Mouse (Mus musculus) kidney, adult 11 months (tissue): ENCODE results near the gene Macrod1.

ENCODE experiments used
- DNase-seq: peaks from one replicate; pipeline ENCODE4 v3.0.0; 2022

Gene Macrod1

GRCm38 (mm10) chr19:7142207-7142915 lies 85.8 kb downstream of the Macrod1 start:
- no peak for DNase-seq

- peak; percentile 83 for DNase-seq
Observed at GRCm38 (mm10) chr19:7143854-7144253, 87.2 kb downstream of the Macrod1 start.

GRCm38 (mm10) chr19:7144458-7144857 lies 87.8 kb downstream of the Macrod1 start:
- no peak for DNase-seq

- DNase-seq: no peak
Observed at GRCm38 (mm10) chr19:7146376-7146775, 89.8 kb downstream of the Macrod1 start.

- DNase-seq: no peak
Observed at GRCm38 (mm10) chr19:7148096-7148495, 91.5 kb downstream of the Macrod1 start.

DNA sequence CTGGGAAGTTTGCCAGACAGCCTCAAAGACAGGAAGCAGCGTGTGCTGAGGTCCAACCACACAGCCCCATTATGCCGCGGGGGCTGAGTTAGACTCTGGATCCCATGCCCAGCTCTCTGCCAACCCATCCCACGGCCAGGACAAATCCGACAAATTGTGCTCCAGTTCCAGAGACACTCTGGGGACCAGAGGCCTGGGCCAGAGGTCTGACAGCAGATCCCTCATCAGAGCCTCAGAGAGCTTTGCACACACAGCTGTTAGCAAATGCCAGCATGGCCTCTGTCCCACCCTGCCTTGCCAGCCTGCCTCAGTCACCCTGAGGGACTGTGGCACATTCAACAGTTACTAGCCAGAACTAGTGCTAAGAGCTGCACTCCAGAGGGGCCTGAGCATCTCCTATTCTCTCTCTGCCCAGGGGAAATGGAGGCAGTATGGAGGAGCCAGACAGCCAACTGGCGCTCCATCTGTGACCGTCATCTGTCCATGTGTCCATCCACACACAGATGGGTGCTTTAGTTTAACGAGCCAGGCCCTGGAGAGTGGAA lies 92.0 kb downstream of the Macrod1 start:
- DNase-seq: no peak

GRCm38 (mm10) chr19:7149158-7149685 lies 92.6 kb downstream of the Macrod1 start:
- DNase-seq: no peak

DNA sequence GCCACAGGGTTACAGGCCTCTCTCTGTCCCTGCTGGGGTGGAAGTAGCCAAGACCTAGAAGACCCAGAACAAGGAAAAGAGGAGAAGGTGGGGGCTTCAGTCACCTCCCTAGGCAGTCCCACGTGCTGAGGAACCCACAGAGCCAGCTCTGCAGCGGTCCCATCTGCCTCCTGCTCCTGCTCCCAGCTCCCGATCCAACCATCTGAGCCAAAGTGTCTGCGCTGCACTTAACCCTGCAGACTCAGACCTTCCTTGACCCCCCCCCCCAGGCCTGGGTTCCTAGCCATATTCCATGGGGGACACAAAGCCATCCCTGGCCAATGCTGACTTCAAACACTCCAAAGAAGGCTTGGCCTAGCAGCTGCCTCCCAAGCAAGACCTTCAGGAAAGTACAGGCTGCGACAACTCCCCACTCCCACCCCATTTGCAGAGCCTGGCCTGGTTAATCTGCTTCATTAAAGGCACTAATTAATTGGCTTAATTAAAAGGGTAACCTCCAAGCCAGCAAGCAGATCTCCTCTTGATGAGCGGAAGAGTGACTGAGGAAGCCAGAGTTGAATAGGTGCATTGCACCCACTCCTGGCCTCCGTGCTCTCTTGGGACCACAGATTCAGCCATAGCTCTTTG lies 94.8 kb downstream of the Macrod1 start:
- no peak for DNase-seq

DNA sequence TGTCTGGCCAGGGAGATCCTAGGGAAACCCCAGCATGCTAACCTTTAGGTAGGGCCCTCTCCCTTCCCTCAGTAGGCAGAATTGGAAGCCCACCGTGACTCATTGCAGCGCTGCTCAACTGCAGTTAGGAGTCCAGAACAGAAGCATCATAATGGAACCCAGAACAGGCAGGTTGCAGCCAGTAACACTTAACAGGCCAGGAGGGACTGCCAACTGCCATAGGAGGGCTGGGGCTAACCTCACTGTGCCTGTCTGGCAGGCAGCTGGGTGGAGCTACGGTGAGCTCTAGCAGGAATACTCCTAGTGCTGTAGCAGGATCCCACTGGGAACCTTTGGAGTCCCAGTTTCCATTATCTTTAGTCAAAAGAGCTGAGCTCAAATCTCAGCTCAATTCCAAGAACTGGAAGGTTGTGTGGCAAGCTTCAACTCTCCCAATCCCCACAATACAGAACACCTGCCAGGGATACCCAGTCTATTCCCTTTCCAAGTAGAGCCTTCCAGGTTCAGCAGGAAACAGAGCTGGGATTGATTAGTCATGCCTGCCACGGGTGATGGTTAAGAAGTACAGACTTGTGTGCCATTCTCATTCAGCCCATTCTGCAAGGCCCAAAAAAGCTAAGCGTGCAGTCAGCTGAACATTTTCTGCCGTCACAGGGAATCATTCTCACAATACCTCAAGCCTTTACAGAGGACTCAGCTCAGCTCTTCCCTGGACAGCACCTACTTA lies 95.5 kb downstream of the Macrod1 start:
- no peak for DNase-seq

DNA sequence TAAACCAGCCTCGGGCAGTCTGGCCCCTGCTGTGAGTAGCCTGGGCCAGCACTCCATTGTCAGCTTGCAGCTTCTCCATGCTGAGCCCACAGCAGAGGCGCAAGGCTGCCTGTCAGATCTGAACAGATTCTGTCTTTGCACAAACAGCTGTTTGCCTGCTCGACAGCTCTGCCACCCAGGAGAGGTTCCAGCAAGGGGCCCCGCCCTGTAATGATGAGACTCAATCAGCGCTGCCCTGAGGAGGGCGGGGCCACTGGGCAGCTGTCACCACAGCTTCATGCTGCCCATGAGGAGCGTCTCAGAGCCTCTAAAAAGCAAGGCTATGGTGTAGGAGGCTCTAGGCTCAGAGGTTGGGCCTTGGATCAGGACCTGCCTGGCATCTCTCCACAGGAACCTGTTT lies 96.6 kb downstream of the Macrod1 start:
- DNase-seq: no peak

- no peak for DNase-seq
Observed at GRCm38 (mm10) chr19:7155196-7155595, 98.6 kb downstream of the Macrod1 start.

DNA sequence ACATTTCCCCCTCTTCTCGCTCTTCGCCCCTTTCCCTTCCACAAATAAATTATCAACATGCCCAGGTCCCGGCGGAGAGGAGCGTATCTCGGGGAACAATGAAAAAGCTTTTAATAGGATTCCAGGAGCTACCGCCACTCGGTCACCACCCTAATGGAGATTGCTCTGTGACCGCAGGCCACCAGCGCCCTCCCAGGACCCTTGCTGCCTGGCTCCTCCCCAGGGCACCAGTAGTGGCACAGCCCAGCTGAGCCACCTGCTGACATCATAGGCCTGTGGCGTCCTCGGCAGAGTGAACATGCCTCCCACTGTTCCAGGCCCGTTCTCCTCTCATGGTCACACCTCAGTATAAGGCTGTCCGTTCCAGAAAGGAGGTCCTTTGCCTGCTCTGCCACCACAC lies 101.1 kb downstream of the Macrod1 start:
- DNase-seq: no peak

- DNase-seq: peak; percentile 82
Observed at GRCm38 (mm10) chr19:7160151-7160906, 103.7 kb downstream of the Macrod1 start.

DNA sequence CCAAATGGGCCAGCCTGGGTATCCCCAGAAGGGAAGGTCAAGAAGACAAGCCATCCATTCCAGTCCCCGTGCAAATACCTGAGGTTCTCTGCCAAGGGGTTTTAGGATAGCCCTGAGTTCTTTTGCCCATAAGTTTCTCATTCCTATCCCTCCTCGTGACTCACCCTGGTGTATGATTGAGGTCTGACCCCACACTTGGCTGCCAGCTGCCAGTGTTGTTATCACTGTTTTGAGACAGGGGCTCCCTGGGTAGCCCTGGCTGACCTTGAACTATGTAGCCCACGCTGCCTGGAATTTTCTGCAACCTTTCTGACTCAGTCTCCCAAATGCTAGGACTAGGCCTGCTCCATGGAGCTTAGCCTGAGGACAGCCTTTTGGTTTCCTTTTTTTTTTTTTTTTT lies 104.5 kb downstream of the Macrod1 start:
- no peak for DNase-seq

DNA sequence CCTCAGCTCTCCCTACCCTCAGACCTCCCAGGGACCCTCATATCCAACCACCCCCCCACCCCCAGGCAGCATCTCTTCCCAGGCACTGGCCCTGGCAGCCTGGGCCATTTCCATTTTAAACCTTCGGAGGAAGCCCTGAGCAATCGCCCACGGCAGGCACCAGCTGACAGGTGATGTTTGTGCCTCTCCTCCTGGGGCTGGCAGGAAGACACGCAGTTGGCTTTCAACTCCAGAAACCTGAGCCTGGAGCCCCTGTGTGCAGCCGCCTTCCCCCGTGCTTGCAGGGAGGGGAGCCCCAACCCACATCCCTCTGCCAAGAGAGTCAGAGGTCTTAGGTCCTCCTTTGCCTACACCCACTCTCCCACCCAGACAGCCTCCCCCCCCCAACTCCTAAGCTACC lies 107.6 kb downstream of the Macrod1 start:
- no peak for DNase-seq

GRCm38 (mm10) chr19:7164820-7165323 lies 108.3 kb downstream of the Macrod1 start:
- DNase-seq: no peak

GRCm38 (mm10) chr19:7165509-7166199 lies 109.0 kb downstream of the Macrod1 start:
- DNase-seq: no peak

DNA sequence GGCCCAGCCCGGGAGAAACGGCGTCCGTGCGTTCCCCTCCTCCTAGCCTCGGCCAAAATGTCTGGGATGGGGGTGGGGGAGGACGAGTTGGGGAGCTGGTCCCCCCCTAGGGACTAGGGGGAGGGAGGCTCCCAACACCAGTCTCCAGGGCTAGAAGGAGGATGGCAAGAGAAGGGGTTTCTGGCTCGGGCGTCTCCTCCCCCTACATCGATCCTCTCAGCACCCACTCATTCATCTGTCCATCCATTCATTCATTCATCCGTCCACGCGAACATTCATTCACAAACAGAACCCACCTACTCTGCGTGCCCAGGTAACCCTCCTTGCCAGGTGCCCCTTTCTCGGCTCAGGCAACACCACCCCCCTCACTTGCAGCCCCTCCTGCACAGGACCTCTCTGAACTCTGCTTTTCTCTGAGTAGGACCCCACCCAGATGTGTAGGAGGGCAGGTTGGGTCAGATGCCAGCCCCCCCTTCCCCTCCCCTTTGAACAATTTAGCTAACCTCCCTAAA lies 109.6 kb downstream of the Macrod1 start:
- no peak for DNase-seq

- DNase-seq: no peak
Observed at GRCm38 (mm10) chr19:7166767-7167166, 110.2 kb downstream of the Macrod1 start.

DNA sequence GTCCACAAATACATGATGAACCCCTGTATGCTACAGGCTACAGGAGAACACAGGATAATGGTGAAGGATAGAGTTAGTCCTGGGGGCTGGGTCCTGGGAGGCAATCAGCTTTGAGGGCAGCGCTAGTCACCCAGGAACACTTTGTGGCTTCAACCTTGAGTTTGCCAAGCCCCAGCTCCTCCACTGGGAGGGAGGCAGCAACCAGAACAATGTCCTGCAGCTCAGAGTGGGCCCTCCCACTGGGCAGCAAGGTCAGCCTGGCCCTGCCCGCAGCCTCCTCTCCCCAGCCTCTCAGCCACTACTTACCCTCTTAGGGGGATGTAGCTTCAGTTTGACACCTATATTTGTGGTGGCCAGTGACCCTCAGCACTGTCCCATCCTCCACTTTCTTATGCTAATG lies 111.8 kb downstream of the Macrod1 start:
- DNase-seq: no peak

GRCm38 (mm10) chr19:7170916-7171315 lies 114.3 kb downstream of the Macrod1 start:
- DNase-seq: no peak

- no peak for DNase-seq
Observed at GRCm38 (mm10) chr19:7171447-7171846, 114.8 kb downstream of the Macrod1 start.
